Mouse (Mus musculus) ES-E14 (cell line): Measurements from ENCODE around the gene Haus5.

Source experiments
- CHD2 ChIP-seq: IDR thresholded peaks from 2 replicates; pipeline ENCODE4 v1.6.1; 2014; ENCODE audit warnings: mild to moderate bottlenecking, low read depth, low read length, inconsistent platforms
- HCFC1 ChIP-seq: IDR thresholded peaks from 2 replicates; pipeline ENCODE4 v1.6.1; 2012; ENCODE audit warnings: low read length, inconsistent platforms, borderline replicate concordance; ENCODE audit not compliant: insufficient read depth
- ZC3H11A ChIP-seq: IDR thresholded peaks from 2 replicates; pipeline ENCODE4 v1.6.1; 2012; ENCODE audit warnings: low read depth, mild to moderate bottlenecking, inconsistent platforms, low read length, borderline replicate concordance

- TF ChIP-seq CHD2, result no peak
- TF ChIP-seq ZC3H11A, result no peak
- TF ChIP-seq HCFC1, result no peak
These were observed 23.5 kb upstream of the Haus5 start for GRCm38 (mm10) chr7:30688325-30688724.
